ENCODE assay signal across 8 mouse cellular contexts in the genomic region with DNA sequence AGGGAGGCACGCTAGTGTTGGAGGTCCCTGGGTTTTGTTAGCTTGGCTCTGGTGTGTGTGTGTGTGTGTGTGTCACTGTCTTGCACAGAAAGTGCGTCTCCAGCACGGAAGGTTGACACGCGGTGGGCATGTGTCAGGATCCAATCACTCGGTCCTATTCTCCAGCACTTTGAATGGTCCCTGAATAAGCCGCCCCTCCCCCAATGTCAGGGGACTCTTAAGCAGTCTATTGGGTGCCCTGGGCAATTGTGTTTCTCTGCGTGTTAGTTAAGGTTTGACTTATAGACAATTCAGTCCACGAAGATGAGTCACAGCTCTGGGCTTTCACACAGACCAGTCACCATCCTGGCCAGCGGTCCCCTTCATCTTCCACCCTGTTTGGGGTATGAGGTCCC. TPM values are rescaled to one million over a fixed set of nuclear protein-coding genes. Genes with fewer than 3 reads are reported as not detected.
DNase-seq lines count a peak whose midpoint lies in the region; ATAC-seq and TF ChIP-seq lines count a peak whose summit lies in the region.

No protein-coding gene starts in this region.

- no peak for TF ChIP-seq CTCF in left cerebral cortex, adult 2 months (IDR thresholded peaks at IDR 0.05)

- ATAC-seq in midbrain, embryonic 15.5 days (replicated peaks), result no peak

- no peak for DNase-seq in left cerebral cortex, adult 2 months (ENCODE audit: extremely low spot score in 1 of 2, low spot score in 2 of 2)
- DNase-seq in left cerebral cortex, postnatal 36 days (ENCODE audit: low spot score in 2 of 2), result no peak
- DNase-seq in embryonic facial prominence, embryonic 10.5 days (ENCODE audit: low spot score), result no peak
- DNase-seq in hindbrain, embryonic 10.5 days (ENCODE audit: low spot score), result no peak
- no peak for DNase-seq in cerebellum, adult 18-20 months
- no peak for DNase-seq in adrenal gland, postnatal 14 days
- no peak for DNase-seq in left cerebral cortex, adult 11 months (ENCODE audit: low spot score)

- no peaks in the 10 kb centered on the region for H3K9me3 ChIP-seq in embryonic facial prominence, embryonic 10.5 days
- no peaks in the 10 kb centered on the region for H3K9me3 ChIP-seq in hindbrain, embryonic 10.5 days
- H3K9me3 ChIP-seq in midbrain, embryonic 15.5 days, result no peaks in the 10 kb centered on the region

- peak overlapping the region; percentile 94; the same call in 1 of the 2 replicates for H3K4me2 ChIP-seq in midbrain, embryonic 15.5 days

- H3K27ac ChIP-seq in left cerebral cortex, adult 2 months, result peak overlapping the region; percentile 86
- H3K27ac ChIP-seq in embryonic facial prominence, embryonic 10.5 days (replicated peaks), result no peak overlapping the region
- no peak overlapping the region; the same call in 1 of the 2 replicates for H3K27ac ChIP-seq in hindbrain, embryonic 10.5 days
- H3K27ac ChIP-seq in midbrain, embryonic 15.5 days, result no peak overlapping the region

- H3K4me1 ChIP-seq in embryonic facial prominence, embryonic 10.5 days, result peaks cover 58% of the 10 kb centered on the region
- peaks cover 60% of the 10 kb centered on the region for H3K4me1 ChIP-seq in hindbrain, embryonic 10.5 days (replicated peaks)
- peaks cover 36% of the 10 kb centered on the region for H3K4me1 ChIP-seq in midbrain, embryonic 15.5 days

- intact Hi-C loops in left cerebral cortex, adult 2 months (cut with DNase I), result loop anchor here (2.0 to 5.0 kb wide), 3 partner anchors 25 to 121 kb away; no protein-coding TSS in a partner anchor
- intact Hi-C loops in left cerebral cortex, postnatal 36 days (cut with DNase I), result loop anchor here (2.0 to 5.0 kb wide), 2 partner anchors 121 to 177 kb away; no protein-coding TSS in a partner anchor

- no peaks in the 10 kb centered on the region for H3K36me3 ChIP-seq in embryonic facial prominence, embryonic 10.5 days (replicated peaks)
- H3K36me3 ChIP-seq in hindbrain, embryonic 10.5 days, result no peaks in the 10 kb centered on the region
- H3K36me3 ChIP-seq in midbrain, embryonic 15.5 days (replicated peaks), result no peaks in the 10 kb centered on the region

- no peak overlapping the region for H3K9ac ChIP-seq in midbrain, embryonic 15.5 days

- 6% methylated on average over 10 of the region's 10 CpGs for WGBS in embryonic facial prominence, embryonic 10.5 days
- 7% methylated on average over 10 of the region's 10 CpGs for WGBS in hindbrain, embryonic 10.5 days
- 4% methylated on average over 10 of the region's 10 CpGs for WGBS in midbrain, embryonic 15.5 days

- peaks cover 92% of the 10 kb centered on the region for H3K27me3 ChIP-seq in embryonic facial prominence, embryonic 10.5 days (replicated peaks; ENCODE audit: low read depth, poor library complexity, severe bottlenecking)
- peaks cover 87% of the 10 kb centered on the region for H3K27me3 ChIP-seq in hindbrain, embryonic 10.5 days (ENCODE audit: insufficient read depth, poor library complexity, severe bottlenecking)
- peaks cover 68% of the 10 kb centered on the region for H3K27me3 ChIP-seq in midbrain, embryonic 15.5 days (replicated peaks)

- H3K4me3 ChIP-seq in left cerebral cortex, adult 2 months, result peak overlapping the region; percentile 28
- peak overlapping the region; percentile 73 for H3K4me3 ChIP-seq in embryonic facial prominence, embryonic 10.5 days
- peak overlapping the region; percentile 68 for H3K4me3 ChIP-seq in hindbrain, embryonic 10.5 days
- H3K4me3 ChIP-seq in midbrain, embryonic 15.5 days, result no peak overlapping the region

RNA-seq across cellular contexts. Expression of a gene that starts 0.9 kb away (rescaled TPM):
- total RNA-seq in left cerebral cortex, adult 2 months (2021), result 10 to 100 TPM; 12.2 to 19.7 TPM
- 10 to 100 TPM; 14.6 to 24.0 TPM for total RNA-seq in left cerebral cortex, postnatal 36 days (2021)
- polyA plus RNA-seq in embryonic facial prominence, embryonic 10.5 days (2016; fragmentation: Nextera tagmentation; extraction: Ambion mirVana), result 2.3 and 2.6 TPM in 2 replicates
- polyA plus RNA-seq in hindbrain, embryonic 10.5 days (2016; fragmentation: Nextera tagmentation; extraction: Ambion mirVana), result 9.8 and 10.7 TPM in 2 replicates
- polyA plus RNA-seq in midbrain, embryonic 15.5 days (2015; fragmentation: Nextera tagmentation; extraction: Ambion mirVana), result 3.8 and 3.9 TPM in 2 replicates
- total RNA-seq in adrenal gland, postnatal 14 days (2021), result 0.98 and 1.1 TPM in 2 replicates

RNA-seq across cellular contexts. Expression of a gene that starts 15.3 kb away (rescaled TPM):
- not detected for total RNA-seq in left cerebral cortex, adult 2 months (2021)
- not detected for total RNA-seq in left cerebral cortex, postnatal 36 days (2021)
- polyA plus RNA-seq in embryonic facial prominence, embryonic 10.5 days (2016; fragmentation: Nextera tagmentation; extraction: Ambion mirVana), result 0.77 and 1.7 TPM in 2 replicates
- polyA plus RNA-seq in hindbrain, embryonic 10.5 days (2016; fragmentation: Nextera tagmentation; extraction: Ambion mirVana), result 14.2 and 18.2 TPM in 2 replicates
- 0.43 and 0.61 TPM in 2 replicates for polyA plus RNA-seq in midbrain, embryonic 15.5 days (2015; fragmentation: Nextera tagmentation; extraction: Ambion mirVana)
- total RNA-seq in adrenal gland, postnatal 14 days (2021), result not detected in 2 replicates
